Comparison of ENCODE assay signal across 8 mouse cellular contexts in the genomic region with DNA sequence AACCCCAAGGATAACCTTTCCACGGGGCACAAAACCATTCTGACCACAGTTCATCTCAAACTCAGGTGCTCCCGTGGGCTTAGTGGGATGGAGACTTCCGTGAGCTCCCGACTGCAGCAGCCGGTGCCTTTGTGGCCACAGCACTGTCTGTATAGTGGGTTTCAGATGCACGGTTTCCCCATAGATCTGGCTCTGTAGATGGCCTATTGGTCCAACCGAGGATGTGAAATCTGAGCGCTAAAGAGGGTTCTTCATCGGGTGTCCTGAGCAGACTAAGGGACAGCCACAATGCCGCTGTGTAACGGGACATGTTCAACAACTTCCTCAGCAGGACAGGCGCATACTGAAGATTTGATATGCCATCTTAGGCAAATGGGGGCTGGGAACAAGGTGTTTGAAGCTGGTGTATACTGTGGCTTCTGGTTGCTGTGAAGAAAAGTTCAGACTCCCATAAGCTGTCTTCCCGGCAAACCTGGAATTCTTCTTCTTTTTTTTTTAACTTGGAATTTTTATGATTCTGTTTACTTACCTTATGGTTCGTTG. TPM values are rescaled to one million over a fixed set of nuclear protein-coding genes. Genes with fewer than 3 reads are reported as not detected.
DNase-seq lines count a peak whose midpoint lies in the region; ATAC-seq and TF ChIP-seq lines count a peak whose summit lies in the region.

No protein-coding gene starts in this region.

- no peak for TF ChIP-seq CTCF in kidney, postnatal 0 days (IDR thresholded peaks at IDR 0.05; ENCODE audit: low read depth)

- no peaks in the 10 kb centered on the region for H3K9me3 ChIP-seq in kidney, postnatal 0 days (replicated peaks; ENCODE audit: low read length)
- H3K9me3 ChIP-seq in intestine, embryonic 14.5 days (ENCODE audit: control insufficient read depth, low read length) = no peaks in the 10 kb centered on the region
- no peaks in the 10 kb centered on the region for H3K9me3 ChIP-seq in neural tube, embryonic 11.5 days (ENCODE audit: control insufficient read depth, low read length)

- peak overlapping the region; percentile 79 for H3K27ac ChIP-seq in kidney, postnatal 0 days
- no peak overlapping the region; the same call in 1 of the 2 replicates for H3K27ac ChIP-seq in intestine, embryonic 14.5 days (ENCODE audit: low read depth)
- H3K27ac ChIP-seq in neural tube, embryonic 11.5 days (ENCODE audit: low read depth, low read length) = peak overlapping the region; percentile 11; the same call in 1 of the 2 replicates

- peak overlapping the region; percentile 84 for H3K4me2 ChIP-seq in kidney, postnatal 0 days (ENCODE audit: low read length)
- H3K4me2 ChIP-seq in intestine, embryonic 14.5 days (ENCODE audit: low read length) = peak overlapping the region; percentile 60
- H3K4me2 ChIP-seq in neural tube, embryonic 11.5 days (ENCODE audit: low read depth) = peak overlapping the region; percentile 53

- peak overlapping the region; percentile 62 for H3K9ac ChIP-seq in kidney, postnatal 0 days (ENCODE audit: low read depth, low read length)
- peak overlapping the region; percentile 57 for H3K9ac ChIP-seq in intestine, embryonic 14.5 days (ENCODE audit: low read length)
- peak overlapping the region; percentile 64 for H3K9ac ChIP-seq in neural tube, embryonic 11.5 days (ENCODE audit: low read length)

- no peaks in the 10 kb centered on the region for H3K36me3 ChIP-seq in kidney, postnatal 0 days (ENCODE audit: insufficient read depth, low read length)
- H3K36me3 ChIP-seq in intestine, embryonic 14.5 days (ENCODE audit: control insufficient read depth, insufficient read depth, low read length) = no peaks in the 10 kb centered on the region
- H3K36me3 ChIP-seq in neural tube, embryonic 11.5 days (ENCODE audit: control insufficient read depth, insufficient read depth, low read length) = no peaks in the 10 kb centered on the region

- no peak for DNase-seq in kidney, postnatal 0 days (ENCODE audit: low spot score)
- DNase-seq in kidney, adult 8-10 months = no peak
- DNase-seq in embryo, embryonic 11 days = peak; percentile 15
- DNase-seq in intestine, embryonic 14.5 days (ENCODE audit: low spot score) = peak; percentile 52
- peak; percentile 13 for DNase-seq in neural tube, embryonic 11.5 days (ENCODE audit: low spot score)
- DNase-seq in Muller cell, postnatal 12 days (ENCODE audit: inconsistent ontology term) = no peak
- no peak for DNase-seq in gastrocnemius, adult 18-20 months (ENCODE audit: low spot score)

- H3K4me3 ChIP-seq in kidney, postnatal 0 days (replicated peaks; ENCODE audit: low read depth, low read length) = peak overlapping the region; percentile 42
- H3K4me3 ChIP-seq in intestine, embryonic 14.5 days (ENCODE audit: low read depth, low read length) = peak overlapping the region; percentile 40
- peak overlapping the region; percentile 38 for H3K4me3 ChIP-seq in neural tube, embryonic 11.5 days (ENCODE audit: low read depth, low read length)

- WGBS in kidney, postnatal 0 days = 33% methylated on average over 14 of the region's 14 CpGs
- WGBS in intestine, embryonic 14.5 days = 37% methylated on average over 14 of the region's 14 CpGs
- 42% methylated on average over 14 of the region's 14 CpGs for WGBS in neural tube, embryonic 11.5 days

- H3K4me1 ChIP-seq in kidney, postnatal 0 days (replicated peaks; ENCODE audit: insufficient read depth, low read length) = no peaks in the 10 kb centered on the region
- 0 out of 2 replicates have a peak, but pooled peaks cover 5% of the 10 kb centered on the region for H3K4me1 ChIP-seq in intestine, embryonic 14.5 days (replicated peaks; ENCODE audit: control insufficient read depth, insufficient read depth, low read length)
- no peaks in the 10 kb centered on the region for H3K4me1 ChIP-seq in neural tube, embryonic 11.5 days (ENCODE audit: control insufficient read depth, insufficient read depth, low read length)

- H3K27me3 ChIP-seq in kidney, postnatal 0 days (ENCODE audit: insufficient read depth, low read length) = no peaks in the 10 kb centered on the region
- no peaks in the 10 kb centered on the region for H3K27me3 ChIP-seq in intestine, embryonic 14.5 days (replicated peaks; ENCODE audit: control insufficient read depth, insufficient read depth, low read length)
- no peaks in the 10 kb centered on the region for H3K27me3 ChIP-seq in neural tube, embryonic 11.5 days (ENCODE audit: control insufficient read depth, insufficient read depth, low read length)

- ATAC-seq in kidney, postnatal 0 days (replicated peaks; ENCODE audit: low FRiP score, low read depth) = no peak
- no peak for ATAC-seq in intestine, embryonic 14.5 days (replicated peaks; ENCODE audit: low FRiP score, low TSS enrichment, low read depth)
- ATAC-seq in neural tube, embryonic 11.5 days (ENCODE audit: insufficient read depth, low FRiP score, low TSS enrichment) = no peak
- no peak; the same call in 1 of the 2 replicates for ATAC-seq in granulocyte monocyte progenitor cell, adult 5-6 weeks (replicated peaks; ENCODE audit: poor library complexity, severe bottlenecking)

RNA-seq across cellular contexts. Expression of gene Zfp607b, which starts 0.8 kb away (rescaled TPM):
- 2.9 and 3.2 TPM in 2 replicates for polyA plus RNA-seq in kidney, postnatal 0 days (2015; fragmentation: Nextera tagmentation; extraction: Ambion mirVana)
- polyA plus RNA-seq in intestine, embryonic 14.5 days (2014; fragmentation: Nextera tagmentation; extraction: Ambion mirVana) = 2.5 and 3.4 TPM in 2 replicates
- polyA plus RNA-seq in neural tube, embryonic 11.5 days (2014; fragmentation: Nextera tagmentation; extraction: Ambion mirVana) = 5.0 and 6.1 TPM in 2 replicates
- 0.66 and 1.7 TPM in 2 replicates for total RNA-seq in granulocyte monocyte progenitor cell, adult 5-6 weeks (2014; fragmentation: Nextera tagmentation)
- 0.69 and 7.9 TPM in 2 replicates for total RNA-seq in granulocyte monocyte progenitor cell, adult 5-6 weeks (2017)
- total RNA-seq in gastrocnemius, adult 18-20 months (2021) = under 1 TPM; 0.37 to 0.64 TPM

RNA-seq across cellular contexts. Expression of gene Map3k10, which starts 13.9 kb away (rescaled TPM):
- 5.0 and 6.8 TPM in 2 replicates for polyA plus RNA-seq in kidney, postnatal 0 days (2015; fragmentation: Nextera tagmentation; extraction: Ambion mirVana)
- 6.3 and 7.0 TPM in 2 replicates for polyA plus RNA-seq in intestine, embryonic 14.5 days (2014; fragmentation: Nextera tagmentation; extraction: Ambion mirVana)
- polyA plus RNA-seq in neural tube, embryonic 11.5 days (2014; fragmentation: Nextera tagmentation; extraction: Ambion mirVana) = 9.0 and 12.5 TPM in 2 replicates
- 3.2 and 3.5 TPM in 2 replicates for total RNA-seq in granulocyte monocyte progenitor cell, adult 5-6 weeks (2014; fragmentation: Nextera tagmentation)
- 4.9 and 5.0 TPM in 2 replicates for total RNA-seq in granulocyte monocyte progenitor cell, adult 5-6 weeks (2017)
- 10 to 100 TPM; 36.3 to 38.4 TPM for total RNA-seq in gastrocnemius, adult 18-20 months (2021)

RNA-seq across cellular contexts. Expression of gene Ttc9b, which starts 34.6 kb away (rescaled TPM):
- not detected in 2 replicates for polyA plus RNA-seq in kidney, postnatal 0 days (2015; fragmentation: Nextera tagmentation; extraction: Ambion mirVana)
- polyA plus RNA-seq in intestine, embryonic 14.5 days (2014; fragmentation: Nextera tagmentation; extraction: Ambion mirVana) = 3.2 and 3.3 TPM in 2 replicates
- polyA plus RNA-seq in neural tube, embryonic 11.5 days (2014; fragmentation: Nextera tagmentation; extraction: Ambion mirVana) = 10.2 and 11.2 TPM in 2 replicates
- not detected in 2 replicates for total RNA-seq in granulocyte monocyte progenitor cell, adult 5-6 weeks (2014; fragmentation: Nextera tagmentation)
- not detected in 2 replicates for total RNA-seq in granulocyte monocyte progenitor cell, adult 5-6 weeks (2017)
- not detected for total RNA-seq in gastrocnemius, adult 18-20 months (2021)

RNA-seq across cellular contexts. Expression of gene Zfp60, which starts 42.9 kb away (rescaled TPM):
- polyA plus RNA-seq in kidney, postnatal 0 days (2015; fragmentation: Nextera tagmentation; extraction: Ambion mirVana) = 20.8 and 23.9 TPM in 2 replicates
- 28.5 and 32.2 TPM in 2 replicates for polyA plus RNA-seq in intestine, embryonic 14.5 days (2014; fragmentation: Nextera tagmentation; extraction: Ambion mirVana)
- 83.7 and 84.7 TPM in 2 replicates for polyA plus RNA-seq in neural tube, embryonic 11.5 days (2014; fragmentation: Nextera tagmentation; extraction: Ambion mirVana)
- total RNA-seq in granulocyte monocyte progenitor cell, adult 5-6 weeks (2014; fragmentation: Nextera tagmentation) = 11.7 and 20.6 TPM in 2 replicates
- total RNA-seq in granulocyte monocyte progenitor cell, adult 5-6 weeks (2017) = 7.0 and 8.9 TPM in 2 replicates
- 1 to 10 TPM; 5.1 to 6.9 TPM for total RNA-seq in gastrocnemius, adult 18-20 months (2021)

Comparison
In these comparisons a context has a peak if more than half of its experiments do, and no peak if none do; other contexts are left out.
1. DNase-seq: peak in embryo, embryonic 11 days (single experiment), intestine, embryonic 14.5 days (single experiment) and neural tube, embryonic 11.5 days (single experiment); none in kidney, postnatal 0 days (single experiment), kidney, adult 8-10 months (0 of 2), Muller cell, postnatal 12 days (single experiment) and gastrocnemius, adult 18-20 months (single experiment).
2. Peak in every context shown above with its lines, with median percentiles within 50 percentile points of each other: H3K4me2 ChIP-seq, H3K4me3 ChIP-seq and H3K9ac ChIP-seq.